Mouse (Mus musculus) kidney, postnatal 10 days (tissue): ENCODE data around the gene Adm.
A peak's percentile ranks its signal among the peaks of the same experiment; 100 is the strongest.
"Not testable (repeated sequence)": the region's sequence is repeated elsewhere in the genome, so short reads cannot be mapped to it uniquely, and the experiment has no call there.

Source experiments
- DNase-seq: peaks from one replicate; pipeline ENCODE4 v3.0.0; 2021; ENCODE audit warnings: mixed read lengths

Adm gene

DNA sequence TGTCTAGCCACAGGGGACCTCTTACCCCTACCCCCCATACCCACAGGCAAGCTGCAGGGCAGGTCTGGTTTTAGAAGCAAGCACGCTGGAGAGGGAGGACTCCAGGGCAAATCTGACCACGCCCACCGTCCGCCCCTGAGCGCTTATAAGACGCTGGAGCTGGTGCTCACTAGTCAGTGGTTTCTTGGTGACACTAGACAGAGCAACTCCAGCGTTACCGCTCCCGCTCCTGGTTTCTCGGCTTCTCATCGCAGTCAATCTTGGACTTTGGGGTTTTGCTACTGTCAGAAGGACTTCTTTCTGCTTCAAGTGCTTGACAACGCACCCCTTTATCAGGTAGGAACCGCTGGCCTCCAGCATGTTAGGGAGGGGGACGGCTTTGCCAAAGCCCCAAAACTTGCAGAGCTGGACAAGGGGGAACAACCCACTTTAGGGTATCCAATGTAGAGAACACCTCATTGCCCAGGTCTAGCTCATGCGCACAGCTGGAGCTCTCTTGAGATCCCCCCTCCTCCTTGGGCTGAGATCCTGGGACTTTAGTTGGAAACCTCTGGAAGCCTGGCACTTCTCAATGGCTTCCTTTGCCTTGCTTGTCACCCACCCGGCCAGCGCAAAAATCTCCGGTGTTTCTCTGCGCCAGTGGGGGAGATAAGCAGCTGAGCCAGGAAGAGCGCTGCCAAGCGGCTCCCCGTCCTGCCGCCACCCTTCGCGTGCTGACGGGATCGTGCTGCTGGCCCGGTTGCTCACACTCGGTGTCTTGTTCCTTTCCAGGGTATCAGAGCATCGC lies at the start of gene Adm:
Gene Adm (plus strand): TSS at position 176 of the 787 bp plus-strand sequence.
- peak; percentile 93 for DNase-seq

DNA sequence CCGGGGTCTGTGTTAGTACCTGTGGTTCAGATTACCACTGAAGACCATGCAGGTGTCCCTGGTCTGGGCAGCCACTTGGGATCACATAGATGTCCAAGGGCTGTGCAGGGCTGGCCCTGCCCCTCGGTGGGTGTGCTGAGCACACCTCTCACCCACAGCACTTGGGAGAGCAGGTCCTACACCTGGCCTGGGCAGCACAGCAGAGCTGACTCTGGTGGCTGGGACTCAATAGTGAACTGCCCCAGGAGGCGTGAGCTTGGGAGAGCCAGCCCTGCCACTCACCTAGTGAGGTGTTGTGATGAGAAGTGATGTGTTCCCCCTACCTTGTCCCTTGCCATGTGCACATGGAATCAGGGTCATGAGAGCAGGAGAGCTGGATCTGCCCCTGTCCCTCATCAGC lies 43.8 kb upstream of the Adm start:
- DNase-seq = no peak

DNA sequence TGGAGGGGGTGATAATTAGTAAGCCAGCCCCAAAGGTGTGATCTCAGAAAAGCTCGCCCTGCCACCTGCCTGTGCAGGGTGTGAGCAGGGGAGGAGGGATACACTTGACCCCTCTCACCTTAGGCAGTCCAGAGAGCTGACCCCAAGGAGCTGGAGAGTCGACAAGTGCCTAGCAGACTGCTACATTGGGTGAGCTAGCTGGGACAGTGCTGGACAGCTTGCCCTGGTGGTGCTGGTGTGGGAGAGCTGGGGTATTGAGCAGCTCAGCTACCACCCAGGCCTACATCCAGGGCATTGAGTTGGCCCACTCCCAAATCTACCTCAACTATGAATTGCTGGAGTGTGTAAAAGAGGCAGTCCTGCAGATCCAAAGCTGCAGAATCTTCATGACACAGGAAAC lies 43.3 kb upstream of the Adm start:
- no peak for DNase-seq

DNA sequence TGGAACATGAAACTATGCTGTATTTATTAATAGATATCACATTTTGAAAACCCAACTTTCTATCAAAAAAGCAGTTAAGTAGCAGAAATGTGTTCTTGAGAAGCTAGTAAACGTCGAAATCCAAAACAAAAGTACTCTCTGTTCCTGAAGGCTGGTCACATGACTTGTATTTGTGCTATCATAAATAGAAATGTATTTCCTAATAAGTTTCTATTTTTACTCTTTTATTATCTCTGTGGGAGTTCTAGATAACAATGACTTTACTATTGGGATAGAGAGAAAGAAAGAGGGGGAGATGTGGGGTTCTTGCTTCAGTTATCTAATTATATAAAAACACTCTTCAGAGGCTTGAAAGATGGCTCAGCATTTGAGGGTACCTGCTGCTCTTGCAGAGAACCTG lies 42.2 kb upstream of the Adm start:
- no peak for DNase-seq

DNA sequence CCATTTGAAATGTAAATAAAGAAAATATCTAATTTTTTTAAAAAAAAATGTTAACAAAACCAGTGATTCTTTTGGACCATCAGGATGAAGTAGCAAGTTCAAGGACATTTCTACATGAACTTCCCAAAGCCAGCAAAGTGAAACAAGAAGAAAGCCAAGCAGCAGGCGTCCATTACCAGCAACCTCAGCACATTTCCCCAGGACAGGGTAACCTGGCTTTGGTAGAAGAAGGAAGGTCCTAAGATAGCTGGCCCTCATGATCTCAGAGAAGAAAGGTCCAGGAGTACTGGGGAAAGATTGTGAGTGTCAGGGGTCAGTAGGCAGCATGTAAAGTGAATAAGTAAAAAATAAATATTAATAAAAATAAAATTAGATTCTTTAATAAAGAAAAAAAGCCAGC lies 39.7 kb upstream of the Adm start:
- DNase-seq = no peak

DNA sequence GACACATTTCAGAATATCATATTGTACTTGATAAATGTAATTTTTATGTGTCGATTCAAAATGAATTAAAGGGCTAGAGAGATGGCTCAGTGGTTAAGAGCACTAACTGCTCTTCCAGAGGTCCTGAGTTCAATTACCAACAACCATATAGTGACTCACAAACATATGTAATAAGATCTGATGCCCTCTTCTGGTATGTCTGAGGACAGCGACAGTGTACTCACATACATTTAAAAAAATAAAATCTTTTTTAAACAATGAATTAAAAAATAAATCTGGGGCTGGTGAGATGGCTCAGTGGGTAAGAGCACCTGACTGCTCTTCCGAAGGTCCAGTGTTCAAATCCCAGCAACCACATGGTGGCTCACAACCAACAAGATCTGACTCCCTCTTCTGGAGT lies 33.5 kb upstream of the Adm start:
- DNase-seq = not testable (repeated sequence)

DNA sequence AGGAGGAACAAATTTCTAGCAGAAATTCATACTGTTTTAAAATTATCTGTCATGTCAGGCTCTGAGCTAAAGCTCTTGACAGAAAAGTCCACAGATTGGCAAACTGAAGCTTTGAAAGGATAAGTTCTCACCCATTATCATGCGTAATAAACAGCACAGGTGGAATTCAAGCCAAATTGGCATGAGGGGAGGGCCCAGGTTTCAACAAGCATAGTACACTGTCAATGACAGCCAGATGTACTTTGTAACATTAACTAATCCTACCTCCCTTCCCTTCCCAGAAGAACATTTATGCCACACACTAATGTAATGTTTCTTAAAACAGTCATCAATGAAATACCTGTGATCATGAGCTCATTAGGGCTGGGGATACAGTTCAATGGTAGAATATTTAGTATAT lies 30.3 kb upstream of the Adm start:
- DNase-seq = no peak

DNA sequence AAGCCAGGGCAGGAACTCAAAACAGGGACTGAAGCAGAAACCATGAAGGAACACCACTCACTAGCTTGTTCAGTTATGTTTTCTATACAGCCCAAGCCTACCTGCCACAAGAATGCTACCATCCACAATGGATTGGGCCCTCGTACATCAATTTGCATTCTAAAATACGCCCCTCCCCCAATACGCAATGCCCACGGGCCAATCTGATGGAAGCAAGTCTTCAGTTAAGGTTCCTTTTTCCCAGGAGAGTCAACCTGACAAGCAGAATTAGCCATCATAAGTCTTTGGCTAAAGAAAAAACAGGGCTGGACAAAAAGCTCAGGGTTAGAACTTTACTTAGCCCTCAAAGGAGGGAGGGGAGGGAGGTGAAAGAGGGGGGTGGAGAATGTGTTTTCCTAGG lies 22.0 kb upstream of the Adm start:
- no peak for DNase-seq

DNA sequence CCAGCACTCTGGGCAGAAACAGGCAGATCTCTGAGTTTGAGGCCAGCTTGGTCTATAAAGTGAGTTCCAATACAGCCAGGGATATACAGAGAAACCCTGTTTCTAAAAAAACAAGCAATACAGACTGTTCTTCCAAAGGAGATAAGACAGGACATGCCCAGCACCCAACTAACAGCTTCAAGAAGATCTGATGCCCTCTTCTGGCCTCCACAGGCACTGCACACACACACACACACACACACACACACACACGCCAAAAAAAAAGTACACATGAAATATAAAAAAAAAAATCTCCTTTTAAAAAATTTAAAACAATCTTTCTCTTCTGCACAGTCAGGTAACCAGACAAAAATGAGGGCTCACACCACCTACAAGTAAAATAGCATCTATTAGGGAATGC lies 20.6 kb upstream of the Adm start:
- DNase-seq = no peak

DNA sequence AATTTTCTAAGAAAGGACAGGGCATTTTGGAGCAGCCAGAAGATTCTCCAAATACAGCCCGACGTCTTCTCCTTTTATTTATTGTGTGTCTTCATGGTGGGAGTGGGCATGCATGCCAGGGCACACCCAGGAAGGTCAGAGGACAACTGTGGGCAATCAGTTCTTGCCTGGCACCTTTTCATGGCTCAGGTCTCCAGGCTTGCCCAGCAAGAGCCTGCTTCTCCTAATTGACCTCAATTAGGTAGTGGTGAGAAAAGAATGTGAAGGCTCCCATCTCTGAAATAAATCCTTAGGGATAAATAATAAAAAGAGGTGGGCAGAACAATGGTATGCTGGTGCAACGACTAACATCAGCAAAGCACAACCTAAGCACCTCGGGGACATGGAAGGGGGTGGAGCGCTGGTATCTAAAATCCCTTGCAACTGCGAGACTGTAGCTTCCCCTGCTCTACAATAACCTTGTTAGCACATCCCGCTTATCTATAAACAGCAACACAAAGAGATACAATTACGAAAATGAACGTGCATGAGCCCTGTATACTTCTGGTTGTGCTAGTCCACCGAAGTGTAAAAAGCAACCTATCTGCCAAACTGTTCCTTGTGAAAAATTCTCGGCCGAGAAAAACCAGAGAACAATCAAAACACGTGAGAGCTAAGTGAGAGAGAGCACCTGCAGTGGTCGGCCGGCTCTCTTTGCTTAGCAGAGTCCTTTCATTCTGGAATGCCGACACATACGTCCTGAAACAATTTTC lies 13.9 kb upstream of the Adm start:
- DNase-seq = no peak

DNA sequence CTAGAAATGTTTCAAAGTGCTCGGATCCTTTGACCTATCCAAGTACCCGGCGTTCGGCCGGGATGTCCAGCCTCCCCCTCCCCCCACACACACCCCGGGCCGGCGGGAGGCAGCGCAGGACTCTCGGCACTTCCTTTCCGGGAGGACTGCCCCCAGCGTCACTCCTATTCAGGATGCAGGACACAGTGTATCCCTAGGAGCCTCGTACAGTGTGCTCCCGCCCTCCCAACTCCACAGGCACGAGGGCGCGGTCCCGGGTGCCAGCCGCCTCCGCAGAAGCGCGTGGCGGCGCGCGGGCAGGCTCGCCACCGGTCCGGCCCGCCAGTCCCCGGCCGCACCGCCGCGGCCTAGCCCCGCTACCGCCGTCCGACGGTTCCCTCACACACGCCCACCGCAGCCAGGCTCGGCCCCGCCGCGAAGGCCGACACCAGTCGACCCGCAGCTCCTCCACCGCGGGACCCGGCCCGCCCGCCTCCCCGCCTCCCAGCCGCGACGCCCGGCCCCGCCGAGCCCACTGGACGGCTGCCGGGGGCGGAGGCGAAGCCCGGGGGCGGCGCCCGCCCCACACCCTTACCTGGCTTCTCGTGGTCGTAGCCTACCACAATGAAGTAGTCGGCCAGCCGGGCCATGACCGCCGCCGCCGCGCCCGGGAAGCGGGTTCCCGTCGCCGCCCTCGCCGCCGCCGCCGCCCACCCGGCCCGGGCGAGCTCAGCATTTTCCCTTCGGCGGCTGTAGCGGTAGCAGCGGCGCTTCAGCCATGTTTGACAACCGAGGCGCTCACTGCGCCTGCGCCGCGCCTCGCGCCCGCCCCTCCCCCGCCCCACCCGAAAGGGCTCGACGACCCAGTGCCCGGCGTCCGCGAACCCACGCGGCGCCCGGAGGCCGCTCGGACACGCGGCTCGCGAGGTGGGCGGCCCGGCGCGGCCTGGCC lies 13.1 kb upstream of the Adm start, which contains the start of gene Sbf2:
Gene Sbf2 (minus strand): TSS at position 790 of the 931 bp plus-strand sequence.
- DNase-seq = peak; percentile 91

DNA sequence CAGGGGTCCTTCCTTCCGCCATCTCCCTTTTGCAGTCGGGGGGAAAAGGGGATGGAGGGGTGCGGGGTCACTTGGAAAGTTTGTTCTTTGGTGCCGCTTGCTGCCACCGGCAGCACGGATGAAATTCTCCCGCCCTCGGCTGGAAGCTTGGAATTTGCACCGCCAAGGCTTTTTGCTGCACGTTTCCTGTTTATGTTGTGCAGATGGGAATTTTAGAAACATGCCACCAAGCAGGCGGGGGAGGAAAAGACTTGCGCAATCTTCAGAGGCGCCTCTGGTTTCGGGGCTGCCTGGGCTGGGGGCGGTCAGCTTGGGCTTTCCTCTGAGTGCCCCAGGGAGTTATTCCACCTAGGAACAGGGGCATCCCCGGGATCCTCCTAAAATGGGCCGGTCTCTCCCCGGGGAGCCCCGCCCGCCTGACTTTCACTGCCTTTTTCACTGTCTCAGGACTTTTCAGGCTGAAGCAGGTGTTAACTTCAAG lies 12.3 kb upstream of the Adm start:
- DNase-seq = peak; percentile 84

DNA sequence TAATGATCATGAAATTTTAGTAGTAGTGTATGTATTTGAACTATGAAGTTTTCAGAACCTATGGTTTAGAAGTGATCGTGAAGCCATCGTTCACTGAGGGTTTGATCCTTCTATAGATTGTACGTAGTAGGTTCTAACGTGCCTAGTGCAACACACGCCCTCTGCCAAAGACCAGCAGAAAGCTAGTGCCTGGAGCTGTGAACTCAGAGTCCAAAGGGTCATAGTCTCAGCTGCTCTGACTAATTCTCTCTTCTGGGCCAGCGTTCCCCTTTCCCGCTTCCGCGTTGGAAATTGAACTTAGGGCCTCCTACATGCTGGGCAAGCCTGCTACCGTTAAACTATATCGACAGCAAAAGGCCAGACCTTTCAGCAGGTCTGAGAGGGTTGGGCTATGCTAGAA lies 11.7 kb upstream of the Adm start:
- peak; percentile 66 for DNase-seq

DNA sequence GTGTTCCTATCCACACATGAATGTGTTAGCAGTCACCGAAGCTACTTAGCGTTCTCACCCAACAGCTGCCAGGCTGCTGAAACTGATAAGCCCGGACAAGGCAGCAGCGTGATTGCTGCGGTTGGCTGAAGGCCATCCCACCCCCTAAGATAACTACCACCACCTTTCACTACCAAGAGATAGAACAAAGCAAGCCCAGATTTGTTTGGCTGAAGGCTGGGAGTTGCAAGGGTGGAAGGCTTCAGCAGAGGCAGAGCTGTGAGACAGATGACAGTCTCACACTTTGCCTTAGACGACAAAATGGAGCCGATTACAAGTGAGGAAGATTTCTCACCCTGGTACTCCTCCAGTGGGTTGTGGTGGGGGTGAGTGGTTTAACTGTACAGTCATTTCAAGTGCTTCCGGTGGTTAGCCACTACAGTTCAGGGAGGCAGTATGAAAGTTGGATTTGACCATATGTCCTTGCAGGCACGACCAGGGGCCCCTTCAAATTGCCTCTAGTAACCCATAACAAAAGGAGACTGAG lies 8.3 kb upstream of the Adm start:
- no peak for DNase-seq

DNA sequence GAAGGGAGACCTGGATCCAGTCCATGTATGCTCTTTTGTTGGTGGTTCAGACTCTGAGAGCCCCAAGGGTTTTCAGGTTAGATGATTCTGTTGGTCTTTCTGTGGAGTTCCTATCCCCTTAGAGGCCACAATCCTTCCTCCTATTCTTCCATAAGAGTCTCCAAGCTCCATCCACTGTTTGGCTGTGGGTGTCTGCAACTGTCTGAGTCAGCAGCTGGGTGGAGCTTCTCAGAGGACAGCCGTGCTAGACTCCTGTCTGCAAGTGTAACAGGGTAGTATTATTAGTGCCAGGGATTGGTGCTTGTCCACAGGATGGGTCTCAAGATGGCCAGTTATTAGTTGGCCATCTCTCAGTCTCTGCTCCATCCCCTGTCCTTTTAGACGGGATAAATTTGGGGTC lies 3.4 kb upstream of the Adm start:
- no peak for DNase-seq

DNA sequence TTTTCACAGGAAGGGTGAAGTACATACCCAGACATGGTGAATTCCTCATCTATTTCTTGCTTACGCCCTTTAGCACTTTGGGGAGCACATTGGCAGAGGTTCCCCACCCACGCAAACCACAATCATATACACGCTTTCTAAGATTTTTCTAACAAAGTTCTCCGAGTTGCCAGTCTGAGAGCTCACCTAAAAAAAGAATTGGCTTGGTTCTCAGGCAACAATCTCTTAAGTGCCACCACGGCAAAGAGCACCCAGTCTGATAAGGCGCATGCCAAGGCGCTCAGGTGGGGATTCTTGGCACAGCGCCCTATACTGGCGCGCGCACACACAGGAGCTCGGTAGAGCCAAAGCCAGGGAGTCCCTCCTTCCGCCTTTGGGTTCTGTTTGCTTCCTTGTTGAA lies 2.5 kb upstream of the Adm start:
- peak; percentile 55 for DNase-seq

DNA sequence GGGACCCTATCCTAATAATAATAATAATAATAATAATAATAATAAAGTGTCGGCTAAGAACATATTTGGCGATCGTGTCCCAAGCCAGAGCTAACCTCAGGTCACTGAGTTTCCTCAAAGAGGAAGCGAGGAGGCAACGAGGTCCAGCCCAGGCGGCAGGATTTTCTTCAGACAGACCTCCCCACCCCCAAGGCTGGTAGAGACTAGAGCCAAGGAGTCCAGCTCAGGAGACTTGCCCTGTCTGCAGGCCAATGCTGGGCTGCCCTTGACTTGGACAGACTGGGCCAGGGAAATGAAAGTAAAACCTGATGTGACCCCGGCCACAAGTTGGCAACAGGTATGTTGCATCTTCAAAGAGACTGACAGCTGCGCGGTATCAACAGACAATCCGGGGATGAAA lies 2.0 kb upstream of the Adm start:
- peak; percentile 30 for DNase-seq

DNA sequence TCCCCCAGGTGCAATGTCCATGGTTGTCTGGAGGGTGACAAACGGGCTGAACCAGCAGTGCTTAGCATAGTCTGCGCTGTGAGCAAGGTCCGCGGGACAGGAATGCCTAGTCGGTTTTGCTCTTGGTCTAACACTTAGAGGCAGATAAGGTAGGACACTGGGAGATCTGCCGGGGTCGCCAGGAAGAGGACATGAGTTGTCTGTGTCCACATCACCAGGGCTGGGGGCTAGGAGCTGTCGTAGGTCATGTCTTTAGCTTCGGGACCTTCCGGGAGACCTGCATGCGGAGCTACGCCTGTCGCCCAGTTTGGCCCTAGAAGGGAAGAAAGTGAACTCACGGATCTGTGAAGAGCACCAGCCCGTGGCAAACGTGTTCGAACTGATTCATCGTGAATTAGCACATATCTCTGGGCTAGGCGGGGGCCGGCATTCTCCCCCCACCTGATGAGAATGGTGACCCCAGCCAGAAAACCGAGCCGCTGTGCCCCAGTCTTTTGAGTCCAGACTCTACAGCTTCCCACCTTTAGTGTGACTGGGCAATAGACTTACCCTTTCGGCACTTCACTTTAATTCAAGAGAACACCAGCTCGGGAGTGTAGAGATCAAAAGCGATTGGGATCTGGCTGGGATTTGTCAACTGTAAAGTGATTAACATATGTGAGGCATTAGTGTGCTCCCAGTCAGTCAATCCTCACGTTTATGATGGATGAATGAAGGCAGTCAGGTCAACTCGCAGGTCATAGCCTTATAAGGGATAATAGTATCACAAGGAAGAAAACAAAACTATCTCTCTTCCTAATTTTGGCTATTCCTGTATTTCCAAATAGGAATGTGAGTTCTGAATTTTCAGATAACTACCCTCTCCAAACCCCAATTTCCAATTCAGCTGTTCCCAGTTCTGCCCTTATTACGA lies 1.0 kb upstream of the Adm start:
- peak; percentile 57 for DNase-seq

DNA sequence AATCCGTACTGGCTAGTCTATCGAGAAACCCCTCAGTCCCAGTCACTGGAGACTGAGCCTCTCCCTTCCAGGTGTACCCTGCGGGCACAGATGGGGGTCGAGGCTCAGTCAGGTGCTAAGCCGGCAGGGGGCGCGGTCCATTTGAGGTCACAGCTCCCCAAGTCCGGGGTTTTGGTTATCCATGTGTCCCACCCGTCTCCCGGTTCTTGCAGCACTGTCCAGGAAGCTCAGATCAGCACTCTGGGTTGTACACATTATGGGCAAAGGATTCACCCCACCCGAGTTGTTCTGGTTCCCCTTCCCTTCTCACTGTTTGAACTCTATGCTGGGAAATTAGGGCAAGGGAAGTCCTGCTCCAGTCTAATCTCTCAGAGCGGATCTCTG lies 370 bp upstream of the Adm start:
- peak; percentile 63 for DNase-seq

DNA sequence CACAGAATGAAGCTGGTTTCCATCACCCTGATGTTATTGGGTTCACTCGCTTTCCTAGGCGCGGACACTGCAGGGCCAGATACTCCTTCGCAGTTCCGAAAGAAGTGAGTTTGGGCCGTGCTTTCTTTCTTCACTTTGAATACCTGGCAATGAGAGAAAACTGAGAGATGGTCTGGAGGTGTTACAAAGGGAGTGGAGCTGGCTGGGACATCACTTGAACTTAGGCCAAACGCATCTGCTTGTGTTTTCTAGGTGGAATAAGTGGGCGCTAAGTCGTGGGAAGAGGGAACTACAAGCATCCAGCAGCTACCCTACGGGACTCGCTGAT lies 776 bp downstream of the Adm start:
- DNase-seq = no peak

DNA sequence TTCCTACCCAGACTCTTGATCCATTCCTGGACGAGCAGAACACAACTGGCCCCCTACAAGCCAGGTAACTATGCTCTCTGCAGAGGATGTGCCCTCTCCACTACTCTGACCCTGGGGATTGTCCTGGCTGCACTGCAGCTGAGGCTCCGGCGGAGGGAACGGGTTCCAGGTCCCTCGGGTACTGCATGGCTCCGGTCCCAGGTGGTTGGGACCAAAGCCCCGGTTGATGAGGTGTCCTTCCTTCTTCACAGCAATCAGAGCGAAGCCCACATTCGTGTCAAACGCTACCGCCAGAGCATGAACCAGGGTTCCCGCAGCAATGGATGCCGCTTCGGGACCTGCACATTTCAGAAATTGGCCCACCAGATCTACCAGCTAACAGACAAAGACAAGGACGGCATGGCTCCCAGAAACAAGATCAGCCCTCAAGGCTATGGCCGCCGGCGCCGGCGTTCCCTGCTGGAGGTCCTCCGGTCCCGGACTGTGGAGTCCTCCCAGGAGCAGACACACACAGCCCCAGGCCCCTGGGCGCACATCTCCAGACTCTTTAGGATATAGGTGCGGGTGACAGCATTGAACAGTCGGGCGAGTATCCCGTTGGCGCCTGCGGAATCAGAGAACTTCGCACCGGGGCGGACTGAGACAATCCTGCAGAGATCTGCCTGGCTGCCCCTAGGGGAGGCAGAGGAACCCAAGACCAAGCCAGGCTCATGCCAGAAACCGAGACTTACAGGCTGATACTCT lies 1.3 kb downstream of the Adm start:
- DNase-seq = peak; percentile 69
